Mouse (Mus musculus) T-cell, adult 2 months (primary cell): Measurements from ENCODE around the gene Tab2.

Experiments
- DNase-seq: peaks from one replicate; pipeline ENCODE4 v3.0.0; 2022; ENCODE audit warnings: low spot score

The Tab2 gene

GRCm38 (mm10) chr10:7956228-7957001 lies at the start of gene Tab2:
Tab2 (minus strand) TSS chr10:7956230.
- DNase-seq: peak; percentile 84

- DNase-seq: no peak
These were observed 36.4 kb upstream of the Tab2 start for GRCm38 (mm10) chr10:7992258-7992919.

- DNase-seq: no peak
These were observed 35.6 kb upstream of the Tab2 start for GRCm38 (mm10) chr10:7991596-7991995.

GRCm38 (mm10) chr10:7987521-7987920 lies 31.5 kb upstream of the Tab2 start:
- no peak for DNase-seq

GRCm38 (mm10) chr10:7976462-7976861 lies 20.4 kb upstream of the Tab2 start:
- peak; percentile 55 for DNase-seq

GRCm38 (mm10) chr10:7968747-7969280 lies 12.8 kb upstream of the Tab2 start:
- DNase-seq: no peak

- no peak for DNase-seq
These were observed 11.1 kb upstream of the Tab2 start for GRCm38 (mm10) chr10:7967096-7967495.

- DNase-seq: no peak
These were observed 3.0 kb upstream of the Tab2 start for GRCm38 (mm10) chr10:7959073-7959472.

- DNase-seq: peak; percentile 53
These were observed 352 bp downstream of the Tab2 start for GRCm38 (mm10) chr10:7955634-7956121.

- DNase-seq: peak; percentile 42
These were observed 919 bp downstream of the Tab2 start for GRCm38 (mm10) chr10:7954989-7955633.

- no peak for DNase-seq
These were observed 1.4 kb downstream of the Tab2 start for GRCm38 (mm10) chr10:7954627-7954988.

GRCm38 (mm10) chr10:7943006-7943405 lies 13.0 kb downstream of the Tab2 start:
- DNase-seq: no peak

GRCm38 (mm10) chr10:7936556-7937192 lies 19.4 kb downstream of the Tab2 start:
- no peak for DNase-seq

- DNase-seq: no peak
These were observed 23.1 kb downstream of the Tab2 start for GRCm38 (mm10) chr10:7932958-7933357.

- DNase-seq: no peak
These were observed 27.0 kb downstream of the Tab2 start for GRCm38 (mm10) chr10:7928996-7929395.

GRCm38 (mm10) chr10:7925481-7925880 lies 30.5 kb downstream of the Tab2 start:
- DNase-seq: no peak

GRCm38 (mm10) chr10:7923433-7923832 lies 32.6 kb downstream of the Tab2 start:
- DNase-seq: no peak

GRCm38 (mm10) chr10:7911268-7911667 lies 44.8 kb downstream of the Tab2 start:
- no peak for DNase-seq

- DNase-seq: no peak
These were observed 48.9 kb downstream of the Tab2 start for GRCm38 (mm10) chr10:7907151-7907550.

- no peak for DNase-seq
These were observed 51.9 kb downstream of the Tab2 start for GRCm38 (mm10) chr10:7904157-7904556.

GRCm38 (mm10) chr10:7900719-7901627 lies 55.1 kb downstream of the Tab2 start:
- no peak for DNase-seq
